Comparison of ENCODE assay signal across 12 mouse cellular contexts in the genomic region with DNA sequence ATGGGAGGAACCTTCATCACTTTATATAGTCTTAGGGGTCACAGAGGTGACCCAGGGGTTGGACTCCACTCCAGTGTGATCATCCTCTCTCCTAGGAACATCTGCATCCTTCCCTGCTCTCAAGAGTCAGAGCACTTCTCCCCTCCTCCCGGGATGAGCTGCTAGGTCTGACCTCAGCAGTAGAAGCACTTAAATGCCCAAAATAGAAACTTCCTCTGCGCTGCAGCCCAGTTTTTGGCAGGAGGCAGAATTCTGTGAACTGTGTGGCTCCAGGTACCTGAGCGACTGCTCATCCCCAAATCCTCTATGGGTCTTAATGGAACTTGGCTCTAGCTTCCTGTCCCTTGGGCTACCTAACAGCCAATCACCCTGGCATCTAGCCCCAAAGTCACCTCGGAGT.
DNase-seq lines count a peak whose midpoint lies in the region; ATAC-seq lines count a peak whose summit lies in the region.
"Had no signal": no experiment of that assay in that cellular context is flagged by ENCODE, and none has a peak within 500 bp of the region (broad histone marks: within the 10 kb centered on the region; RNA-seq: fewer than 3 reads in every experiment).

No protein-coding gene starts in this region.

- no peak overlapping the region for H3K9ac ChIP-seq in forebrain, embryonic 12.5 days
- H3K9ac ChIP-seq in forebrain, embryonic 11.5 days (ENCODE audit: low read length), result no peak overlapping the region
- no peak overlapping the region for H3K9ac ChIP-seq in kidney, embryonic 14.5 days (ENCODE audit: low read depth, low read length)
- H3K9ac ChIP-seq in hindbrain, embryonic 13.5 days, result no peak overlapping the region
- H3K9ac ChIP-seq in neural tube, embryonic 15.5 days (replicated peaks), result no peak overlapping the region

- ATAC-seq in forebrain, embryonic 12.5 days (ENCODE audit: low FRiP score), result no peak
- no peak for ATAC-seq in forebrain, embryonic 11.5 days (replicated peaks; ENCODE audit: low FRiP score)
- ATAC-seq in kidney, embryonic 14.5 days (ENCODE audit: low FRiP score, low TSS enrichment), result no peak
- ATAC-seq in hindbrain, embryonic 13.5 days (ENCODE audit: low FRiP score), result no peak
- ATAC-seq in neural tube, embryonic 15.5 days (ENCODE audit: low FRiP score), result no peak

- peak overlapping the region; percentile 82 for H3K27ac ChIP-seq in forebrain, embryonic 12.5 days
- no peak overlapping the region; the same call in 1 of the 2 replicates for H3K27ac ChIP-seq in forebrain, embryonic 11.5 days (ENCODE audit: low read depth, low read length)
- no peak overlapping the region for H3K27ac ChIP-seq in kidney, embryonic 14.5 days (ENCODE audit: low read depth, low read length)
- H3K27ac ChIP-seq in hindbrain, embryonic 13.5 days, result peak overlapping the region; percentile 86
- H3K27ac ChIP-seq in neural tube, embryonic 15.5 days (replicated peaks), result 0 out of 2 replicates have a peak overlapping the region, but pooled peaks have one; percentile 15
- H3K27ac ChIP-seq: limb, embryonic 10.5 days had no signal

- WGBS in forebrain, embryonic 12.5 days, result 91% methylated on average over 4 of the region's 4 CpGs
- 86% methylated on average over 4 of the region's 4 CpGs for WGBS in forebrain, embryonic 11.5 days
- WGBS in kidney, embryonic 14.5 days, result 72% methylated on average over 4 of the region's 4 CpGs
- 79% methylated on average over 4 of the region's 4 CpGs for WGBS in hindbrain, embryonic 13.5 days
- WGBS in neural tube, embryonic 15.5 days, result 68% methylated on average over 4 of the region's 4 CpGs

- H3K4me2 ChIP-seq in forebrain, embryonic 12.5 days, result no peak overlapping the region
- no peak overlapping the region for H3K4me2 ChIP-seq in forebrain, embryonic 11.5 days (ENCODE audit: low read depth, low read length, severe bottlenecking)
- H3K4me2 ChIP-seq in kidney, embryonic 14.5 days (replicated peaks; ENCODE audit: low read depth, low read length), result no peak overlapping the region
- no peak overlapping the region for H3K4me2 ChIP-seq in hindbrain, embryonic 13.5 days
- H3K4me2 ChIP-seq in neural tube, embryonic 15.5 days, result no peak overlapping the region

- no peak for DNase-seq in forebrain, embryonic 11.5 days (ENCODE audit: low spot score)
- DNase-seq in kidney, postnatal 10 days, result peak; percentile 30
- DNase-seq in c-Kit-positive CD71-positive TER-119-positive erythroid progenitor cells, embryonic 14.5 days (ENCODE audit: low spot score), result no peak
- DNase-seq in adrenal gland, adult 2 months, result no peak
- DNase-seq: B cell, adult 2 months; layer of hippocampus, adult 9-11 months; lung, adult 18-20 months had no signal

- H3K27me3 ChIP-seq in forebrain, embryonic 12.5 days, result no peaks in the 10 kb centered on the region
- H3K27me3 ChIP-seq in forebrain, embryonic 11.5 days (ENCODE audit: control insufficient read depth, insufficient read depth, low read length), result no peaks in the 10 kb centered on the region
- H3K27me3 ChIP-seq in kidney, embryonic 14.5 days (ENCODE audit: control insufficient read depth, insufficient read depth, low read length), result no peaks in the 10 kb centered on the region
- no peaks in the 10 kb centered on the region for H3K27me3 ChIP-seq in hindbrain, embryonic 13.5 days
- no peaks in the 10 kb centered on the region for H3K27me3 ChIP-seq in neural tube, embryonic 15.5 days (replicated peaks)

- H3K36me3 ChIP-seq in forebrain, embryonic 12.5 days (replicated peaks), result no peaks in the 10 kb centered on the region
- no peaks in the 10 kb centered on the region for H3K36me3 ChIP-seq in forebrain, embryonic 11.5 days (ENCODE audit: control insufficient read depth, insufficient read depth, low read length)
- no peaks in the 10 kb centered on the region for H3K36me3 ChIP-seq in kidney, embryonic 14.5 days (ENCODE audit: control insufficient read depth, insufficient read depth, low read length)
- no peaks in the 10 kb centered on the region for H3K36me3 ChIP-seq in hindbrain, embryonic 13.5 days
- H3K36me3 ChIP-seq in neural tube, embryonic 15.5 days, result no peaks in the 10 kb centered on the region

- no peak overlapping the region for H3K4me3 ChIP-seq in forebrain, embryonic 12.5 days (replicated peaks)
- no peak overlapping the region for H3K4me3 ChIP-seq in forebrain, embryonic 11.5 days (ENCODE audit: low read depth, low read length)
- H3K4me3 ChIP-seq in kidney, embryonic 14.5 days (ENCODE audit: low read length), result no peak overlapping the region
- H3K4me3 ChIP-seq in hindbrain, embryonic 13.5 days, result no peak overlapping the region
- no peak overlapping the region for H3K4me3 ChIP-seq in neural tube, embryonic 15.5 days (replicated peaks)
- H3K4me3 ChIP-seq: limb, embryonic 10.5 days had no signal

- H3K9me3 ChIP-seq in forebrain, embryonic 12.5 days, result no peaks in the 10 kb centered on the region
- no peaks in the 10 kb centered on the region for H3K9me3 ChIP-seq in forebrain, embryonic 11.5 days (ENCODE audit: control insufficient read depth, low read length)
- no peaks in the 10 kb centered on the region for H3K9me3 ChIP-seq in kidney, embryonic 14.5 days (ENCODE audit: control insufficient read depth, low read length)
- H3K9me3 ChIP-seq in hindbrain, embryonic 13.5 days, result no peaks in the 10 kb centered on the region
- H3K9me3 ChIP-seq in neural tube, embryonic 15.5 days (replicated peaks), result no peaks in the 10 kb centered on the region
- H3K9me3 ChIP-seq: limb, embryonic 10.5 days had no signal

- H3K4me1 ChIP-seq in forebrain, embryonic 12.5 days, result peaks cover 58% of the 10 kb centered on the region
- H3K4me1 ChIP-seq in forebrain, embryonic 11.5 days (replicated peaks; ENCODE audit: control insufficient read depth, insufficient read depth, low read length), result peaks cover 18% of the 10 kb centered on the region; the same call in 1 of the 2 replicates
- H3K4me1 ChIP-seq in kidney, embryonic 14.5 days (ENCODE audit: control insufficient read depth, insufficient read depth, low read length), result peaks cover 18% of the 10 kb centered on the region
- H3K4me1 ChIP-seq in hindbrain, embryonic 13.5 days (replicated peaks), result peaks cover 83% of the 10 kb centered on the region
- peaks cover 44% of the 10 kb centered on the region for H3K4me1 ChIP-seq in neural tube, embryonic 15.5 days

Comparison
In these comparisons a context has a peak if more than half of its experiments do, and no peak if none do; other contexts are left out.
1. H3K27ac ChIP-seq: peak in forebrain, embryonic 12.5 days (single experiment), hindbrain, embryonic 13.5 days (single experiment) and neural tube, embryonic 15.5 days (single experiment); none in forebrain, embryonic 11.5 days (single experiment) and kidney, embryonic 14.5 days (single experiment).